Mouse (Mus musculus): ENCODE results near the gene Gm44973.

DNA sequence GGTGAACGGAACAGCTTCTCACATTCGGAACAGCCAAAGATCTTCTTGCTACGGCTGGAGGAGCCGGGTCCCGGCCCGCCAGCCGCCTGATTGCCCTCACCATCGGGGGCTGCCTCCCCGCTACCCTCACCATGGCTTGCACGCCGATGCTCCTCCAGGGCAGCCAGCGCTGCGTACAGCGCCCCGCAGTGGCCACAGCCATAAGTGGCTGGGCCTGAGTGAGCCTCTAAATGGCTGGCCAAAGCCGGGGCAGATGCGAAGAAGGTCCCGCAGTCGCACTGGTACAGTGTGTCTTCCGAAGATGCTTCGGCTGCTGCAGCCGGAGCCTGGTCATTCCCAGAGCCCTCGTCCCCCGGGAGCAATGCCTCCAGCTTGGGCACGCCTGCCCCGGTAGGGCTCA, 7.1 kb upstream of the Gm44973 start:
- TF ChIP-seq CTCF (IDR thresholded peaks at IDR 0.05): no peak
- no peak for TF ChIP-seq POLR2A (IDR thresholded peaks at IDR 0.05; ENCODE audit: insufficient read depth, low read depth, low read length)
- no peak for TF ChIP-seq EP300 (IDR thresholded peaks at IDR 0.05; ENCODE audit: insufficient read depth, low read depth, low read length)
